Mouse (Mus musculus) lung, postnatal 0 days (tissue): ENCODE data around the gene Fam178b.
"Not testable (repeated sequence)": the region's sequence is repeated elsewhere in the genome, so short reads cannot be mapped to it uniquely, and the experiment has no call there.

ENCODE experiments used
- CTCF ChIP-seq: IDR thresholded peaks from 2 replicates; pipeline ENCODE4 v1.5.1; 2016; ENCODE audit warnings: antibody characterized with exemption, mild to moderate bottlenecking
- EP300 ChIP-seq: IDR thresholded peaks from 2 replicates; pipeline ENCODE4 v1.6.1; 2016; ENCODE audit warnings: antibody characterized with exemption, mild to moderate bottlenecking, control low read depth

- TF ChIP-seq CTCF, EP300: not testable (repeated sequence)
Measured at GRCm38 (mm10) chr1:36668007-36668406, 15.0 kb downstream of the Fam178b start.
